Mouse (Mus musculus) heart, embryonic 11.5 days (tissue): ENCODE data around the gene Fubp3. TPM values are rescaled to one million over a fixed set of nuclear protein-coding genes. Genes with fewer than 3 reads are reported as not detected.

Source experiments
- ATAC-seq: fragments of 200-750 bp; cut with Nextera tagmentation; replicated peaks from 2 replicates; pipeline ENCODE4 v1.8.0; 2017; ENCODE audit warnings: moderate library complexity; ENCODE audit not compliant: insufficient number of reproducible peaks, low FRiP score, low TSS enrichment
- H3K27ac ChIP-seq: fragments of 300-500 bp; sonication (generic); 2 replicates; pipeline ENCODE4 v1.5.1; 2014; ENCODE audit warnings: mild to moderate bottlenecking, low read depth, low read length
- H3K27me3 ChIP-seq: fragments of 300-500 bp; sonication (generic); 2 replicates; pipeline ENCODE4 v1.6.1; 2014; ENCODE audit warnings: mild to moderate bottlenecking, low read length, mixed read lengths; ENCODE audit not compliant: control insufficient read depth, insufficient read depth
- H3K36me3 ChIP-seq: fragments of 300-500 bp; sonication (generic); 2 replicates; pipeline ENCODE4 v1.6.1; 2014; ENCODE audit warnings: mild to moderate bottlenecking, low read length, moderate library complexity, mixed read lengths; ENCODE audit not compliant: control insufficient read depth, insufficient read depth
- H3K4me1 ChIP-seq: fragments of 300-500 bp; sonication (generic); 2 replicates; pipeline ENCODE4 v1.6.1; 2014; ENCODE audit warnings: low read length; ENCODE audit not compliant: control insufficient read depth, insufficient read depth
- H3K4me2 ChIP-seq: fragments of 300-500 bp; sonication (generic); 2 replicates; pipeline ENCODE4 v1.6.1; 2014; ENCODE audit warnings: mild to moderate bottlenecking, moderate library complexity
- H3K4me3 ChIP-seq: fragments of 300-500 bp; sonication (generic); 2 replicates; pipeline ENCODE4 v1.5.1; 2014; ENCODE audit warnings: low read depth, low read length
- H3K9ac ChIP-seq: fragments of 300-500 bp; sonication (generic); 2 replicates; pipeline ENCODE4 v1.6.1; 2014; ENCODE audit warnings: mild to moderate bottlenecking, low read depth, low read length, moderate library complexity
- H3K9me3 ChIP-seq: fragments of 300-500 bp; sonication (generic); replicated peaks from 2 replicates; pipeline ENCODE4 v1.6.1; 2016; ENCODE audit warnings: low read length; ENCODE audit not compliant: control insufficient read depth
- WGBS: fragments of 180-500 bp; shearing (Covaris S2); extraction: QIAGEN DNeasy Blood & Tissue Kit; methylation state at CpG from one replicate; pipeline ENCODE4 v1.1.7; 2014; ENCODE audit not compliant: insufficient replicate concordance; 5-methylcytosine and 5-hydroxymethylcytosine counted together
- polyA plus RNA-seq: library from polyadenylated mRNA; unstranded; fragments of >200 nt; fragmentation: Nextera tagmentation; extraction: Ambion mirVana; gene quantifications from 2 replicates; pipeline ENCODE4 v1.2.1, GENCODE M21; 2014

Gene Fubp3
- polyA plus RNA-seq, 1 experiment from 2014 or later, result 52.9 TPM

- Histone ChIP-seq H3K4me1 (no peaks in the 10 kb centered on the region), H3K9ac (no peak overlapping the region), H3K27ac (no peak overlapping the region), H3K27me3 (no peaks in the 10 kb centered on the region), H3K36me3 (peaks cover 53% of the 10 kb centered on the region), H3K9me3 (no peaks in the 10 kb centered on the region), H3K4me2 (no peak overlapping the region), H3K4me3 (no peak overlapping the region)
- WGBS, result 46% methylated on average over 7 of the region's 7 CpGs
- no peak for ATAC-seq
Measured at GRCm38 (mm10) chr2:31609859-31610261, 37.4 kb downstream of the Fubp3 start.

- ATAC-seq, result no peak
- no peak overlapping the region for H3K27ac ChIP-seq
- H3K4me2 ChIP-seq, result no peak overlapping the region
- H3K27me3 ChIP-seq, result no peaks in the 10 kb centered on the region
- H3K9ac ChIP-seq, result no peak overlapping the region
- H3K4me3 ChIP-seq, result no peak overlapping the region
- 77% methylated on average over 4 of the region's 4 CpGs for WGBS
- no peaks in the 10 kb centered on the region for H3K4me1 ChIP-seq
- no peaks in the 10 kb centered on the region for H3K9me3 ChIP-seq
- H3K36me3 ChIP-seq, result peaks cover 51% of the 10 kb centered on the region
Measured at GRCm38 (mm10) chr2:31610922-31611321, 38.5 kb downstream of the Fubp3 start.

GRCm38 (mm10) chr2:31611400-31611799 lies 38.9 kb downstream of the Fubp3 start:
- no peak overlapping the region for H3K27ac ChIP-seq
- no peak overlapping the region for H3K4me2 ChIP-seq
- no peak overlapping the region for H3K4me3 ChIP-seq
- H3K9me3 ChIP-seq, result no peaks in the 10 kb centered on the region
- ATAC-seq, result no peak
- H3K4me1 ChIP-seq, result no peaks in the 10 kb centered on the region
- peaks cover 51% of the 10 kb centered on the region for H3K36me3 ChIP-seq
- H3K27me3 ChIP-seq, result no peaks in the 10 kb centered on the region
- 84% methylated on average over 8 of the region's 8 CpGs for WGBS
- H3K9ac ChIP-seq, result no peak overlapping the region

GRCm38 (mm10) chr2:31612627-31613026 lies 40.2 kb downstream of the Fubp3 start:
- no peaks in the 10 kb centered on the region for H3K4me1 ChIP-seq
- H3K9ac ChIP-seq, result no peak overlapping the region
- H3K27me3 ChIP-seq, result no peaks in the 10 kb centered on the region
- H3K4me3 ChIP-seq, result no peak overlapping the region
- H3K27ac ChIP-seq, result no peak overlapping the region
- ATAC-seq, result no peak
- H3K4me2 ChIP-seq, result no peak overlapping the region
- H3K9me3 ChIP-seq, result no peaks in the 10 kb centered on the region
- H3K36me3 ChIP-seq, result peaks cover 47% of the 10 kb centered on the region
- WGBS, result 67% methylated on average over 6 of the region's 6 CpGs

GRCm38 (mm10) chr2:31613781-31614180 lies 41.3 kb downstream of the Fubp3 start:
- peaks cover 37% of the 10 kb centered on the region for H3K36me3 ChIP-seq
- H3K27ac ChIP-seq, result no peak overlapping the region
- H3K9ac ChIP-seq, result no peak overlapping the region
- ATAC-seq, result no peak
- no peaks in the 10 kb centered on the region for H3K9me3 ChIP-seq
- H3K4me3 ChIP-seq, result no peak overlapping the region
- WGBS, result 84% methylated on average over 7 of the region's 7 CpGs
- H3K27me3 ChIP-seq, result no peaks in the 10 kb centered on the region
- no peak overlapping the region for H3K4me2 ChIP-seq
- no peaks in the 10 kb centered on the region for H3K4me1 ChIP-seq

GRCm38 (mm10) chr2:31618484-31619161 lies 46.2 kb downstream of the Fubp3 start:
- H3K9ac ChIP-seq, result no peak overlapping the region
- ATAC-seq, result no peak
- no peak overlapping the region for H3K27ac ChIP-seq
- H3K9me3 ChIP-seq, result no peaks in the 10 kb centered on the region
- no peak overlapping the region for H3K4me2 ChIP-seq
- 85% methylated on average over 14 of the region's 14 CpGs for WGBS
- no peaks in the 10 kb centered on the region for H3K27me3 ChIP-seq
- H3K36me3 ChIP-seq, result peaks cover 15% of the 10 kb centered on the region
- no peaks in the 10 kb centered on the region for H3K4me1 ChIP-seq
- H3K4me3 ChIP-seq, result no peak overlapping the region

GRCm38 (mm10) chr2:31619208-31619607 lies 46.8 kb downstream of the Fubp3 start:
- H3K4me3 ChIP-seq, result no peak overlapping the region

GRCm38 (mm10) chr2:31633531-31633930 lies 61.1 kb downstream of the Fubp3 start:
- no peak overlapping the region for H3K4me2 ChIP-seq
- peaks cover 15% of the 10 kb centered on the region; the same call in 1 of the 2 replicates for H3K4me1 ChIP-seq
- ATAC-seq, result no peak
- WGBS, result 41% methylated on average over 3 of the region's 3 CpGs
- H3K27me3 ChIP-seq, result peaks cover 77% of the 10 kb centered on the region
- no peak overlapping the region for H3K27ac ChIP-seq
- no peak overlapping the region for H3K4me3 ChIP-seq
- no peaks in the 10 kb centered on the region for H3K36me3 ChIP-seq
- H3K9me3 ChIP-seq, result no peaks in the 10 kb centered on the region
- H3K9ac ChIP-seq, result no peak overlapping the region

More at GRCm38 (mm10) chr2:31619208-31619607, 46.8 kb downstream of the Fubp3 start:
- peaks cover 9% of the 10 kb centered on the region for H3K36me3 ChIP-seq
- no peaks in the 10 kb centered on the region for H3K27me3 ChIP-seq
- H3K27ac ChIP-seq, result no peak overlapping the region
- H3K9me3 ChIP-seq, result no peaks in the 10 kb centered on the region
- H3K4me1 ChIP-seq, result no peaks in the 10 kb centered on the region
- no peak for ATAC-seq
- no peak overlapping the region for H3K4me2 ChIP-seq
- WGBS, result 92% methylated on average over 6 of the region's 6 CpGs
- no peak overlapping the region for H3K9ac ChIP-seq
